Mouse (Mus musculus) embryonic facial prominence, embryonic 15.5 days (tissue): ENCODE measurements around the gene Hist1h2bk. TPM values are rescaled to one million over a fixed set of nuclear protein-coding genes. Genes with fewer than 3 reads are reported as not detected.
"Not testable (repeated sequence)": the region's sequence is repeated elsewhere in the genome, so short reads cannot be mapped to it uniquely, and the experiment has no call there.

Source experiments
- ATAC-seq: fragments of 200-750 bp; cut with Nextera tagmentation; 2 replicates; pipeline ENCODE4 v1.8.0; 2017; ENCODE audit warnings: low read depth, moderate TSS enrichment; ENCODE audit not compliant: insufficient number of reproducible peaks, low FRiP score, low TSS enrichment
- H3K27ac ChIP-seq: fragments of 300-500 bp; sonication (generic); replicated peaks from 2 replicates; pipeline ENCODE4 v1.5.1; 2015; ENCODE audit warnings: mild to moderate bottlenecking, inconsistent platforms
- H3K27me3 ChIP-seq: fragments of 300-500 bp; sonication (generic); 2 replicates; pipeline ENCODE4 v1.6.1; 2015; ENCODE audit warnings: inconsistent platforms
- H3K36me3 ChIP-seq: fragments of 300-500 bp; sonication (generic); 2 replicates; pipeline ENCODE4 v1.6.1; 2015; ENCODE audit warnings: mild to moderate bottlenecking, inconsistent platforms
- H3K4me1 ChIP-seq: fragments of 300-500 bp; sonication (generic); 2 replicates; pipeline ENCODE4 v1.6.1; 2015; ENCODE audit warnings: inconsistent platforms
- H3K4me2 ChIP-seq: fragments of 300-500 bp; sonication (generic); replicated peaks from 2 replicates; pipeline ENCODE4 v1.6.1; 2015; ENCODE audit warnings: mild to moderate bottlenecking, inconsistent platforms
- H3K4me3 ChIP-seq: fragments of 300-500 bp; sonication (generic); replicated peaks from 2 replicates; pipeline ENCODE4 v1.5.1; 2015; ENCODE audit warnings: mild to moderate bottlenecking, inconsistent platforms
- H3K9ac ChIP-seq: fragments of 300-500 bp; sonication (generic); 2 replicates; pipeline ENCODE4 v1.6.1; 2015; ENCODE audit warnings: inconsistent platforms
- H3K9me3 ChIP-seq: fragments of 300-500 bp; sonication (generic); replicated peaks from 2 replicates; pipeline ENCODE4 v1.6.1; 2016; ENCODE audit warnings: inconsistent platforms
- WGBS: fragments of 180-500 bp; shearing (Covaris S2); methylation state at CpG from one replicate; pipeline ENCODE4 v1.1.7; 2015; 5-methylcytosine and 5-hydroxymethylcytosine counted together
- microRNA-seq: library from miRNA; unstranded; fragments of <30 nt; microRNA quantifications from one replicate; pipeline ENCODE4, GENCODE M21; 2016; ENCODE audit warnings: borderline number of aligned reads
- polyA plus RNA-seq: library from polyadenylated mRNA; unstranded; fragments of >200 nt; fragmentation: Nextera tagmentation; extraction: Ambion mirVana; gene quantifications from 2 replicates; pipeline ENCODE4 v1.2.1, GENCODE M21; 2015

Hist1h2bk gene
- polyA plus RNA-seq, 1 experiment from 2014 or later: 4.0 TPM

GRCm38 (mm10) chr13:22053754-22054153, 18.1 kb downstream of the Hist1h2bk start:
- Histone ChIP-seq H3K27ac (no peak overlapping the region), H3K27me3 (no peaks in the 10 kb centered on the region), H3K9ac (no peak overlapping the region), H3K9me3 (no peaks in the 10 kb centered on the region), H3K4me2 (no peak overlapping the region), H3K4me1 (peaks cover 6% of the 10 kb centered on the region; the same call in 1 of the 2 replicates), H3K36me3 (no peaks in the 10 kb centered on the region), H3K4me3 (no peak overlapping the region)
- no peak for ATAC-seq
- 89% methylated on average over 1 of the region's 1 CpGs for WGBS

- H3K36me3 ChIP-seq: no peaks in the 10 kb centered on the region
- H3K4me2 ChIP-seq: no peak overlapping the region
- no peak overlapping the region for H3K4me3 ChIP-seq
- no peaks in the 10 kb centered on the region for H3K27me3 ChIP-seq
- WGBS: 70% methylated on average over 1 of the region's 1 CpGs
- H3K9ac ChIP-seq: no peak overlapping the region
- H3K4me1 ChIP-seq: no peaks in the 10 kb centered on the region
- ATAC-seq: no peak
- H3K27ac ChIP-seq: no peak overlapping the region
- H3K9me3 ChIP-seq: no peaks in the 10 kb centered on the region
Measured at GRCm38 (mm10) chr13:22061422-22061821, 25.8 kb downstream of the Hist1h2bk start.

GRCm38 (mm10) chr13:22063468-22063867, 27.8 kb downstream of the Hist1h2bk start:
- Histone ChIP-seq H3K4me2 (no peak overlapping the region), H3K36me3 (no peaks in the 10 kb centered on the region), H3K4me3 (no peak overlapping the region), H3K9me3 (no peaks in the 10 kb centered on the region), H3K27ac (no peak overlapping the region), H3K27me3 (no peaks in the 10 kb centered on the region), H3K4me1 (no peaks in the 10 kb centered on the region), H3K9ac (no peak overlapping the region)
- ATAC-seq: no peak
- 59% methylated on average over 1 of the region's 1 CpGs for WGBS

GRCm38 (mm10) chr13:22084140-22084539, 48.5 kb downstream of the Hist1h2bk start, which contains the start of gene Vmn1r188:
Gene Vmn1r188, plus strand, starts transcription at chr13:22084440.
- not testable (repeated sequence) for H3K4me2 ChIP-seq, H3K9ac ChIP-seq, ATAC-seq, H3K36me3 ChIP-seq, H3K4me1 ChIP-seq, H3K27me3 ChIP-seq, H3K9me3 ChIP-seq, H3K4me3 ChIP-seq, H3K27ac ChIP-seq
- 76% methylated on average over 1 of the region's 1 CpGs for WGBS

Small RNAs within 50 kb of the gene (microRNA-seq; reads per million reads assigned to microRNA genes)
- gene Gm26300 (not detected), gene Gm44390 (not detected), gene Gm44486 (not detected)

Other genes starting within 250 kb of the Hist1h2bk start
- gene Hist1h2an, start 248.7 kb upstream of the Hist1h2bk start, polyA plus RNA-seq: 2.5 and 10.7 TPM in 2 replicates
- gene Hist1h2bp, start 248.4 kb upstream of the Hist1h2bk start, polyA plus RNA-seq: 1.0 and 2.8 TPM in 2 replicates
- gene Hist1h2bq, start 225.7 kb upstream of the Hist1h2bk start, polyA plus RNA-seq: 12.0 and 14.0 TPM in 2 replicates
- not detected in 2 replicates for gene Hist1h2ao, start 225.4 kb upstream of the Hist1h2bk start, polyA plus RNA-seq
- gene Hist1h4m, start 224.1 kb upstream of the Hist1h2bk start, polyA plus RNA-seq: not detected in 2 replicates
- gene Hist1h4n, start 203.7 kb upstream of the Hist1h2bk start, polyA plus RNA-seq: 10.7 and 11.9 TPM in 2 replicates
- 2,761 and 2,921 TPM in 2 replicates for gene Hist1h2ap, start 202.4 kb upstream of the Hist1h2bk start, polyA plus RNA-seq
- 14.2 and 14.7 TPM in 2 replicates for gene Hist1h2br, start 202.1 kb upstream of the Hist1h2bk start, polyA plus RNA-seq
- gene Zfp184, start 90.8 kb upstream of the Hist1h2bk start, polyA plus RNA-seq: 7.7 and 9.0 TPM in 2 replicates
- gene Pom121l2, start 54.7 kb upstream of the Hist1h2bk start, polyA plus RNA-seq: 0.29 TPM in 2 replicates
- 1.2 and 1.8 TPM in 2 replicates for gene Prss16, start 26.1 kb upstream of the Hist1h2bk start, polyA plus RNA-seq
- gene Hist1h2ah, start 302 bp upstream of the Hist1h2bk start, polyA plus RNA-seq: 2.8 and 17.2 TPM in 2 replicates
- gene Hist1h4i, start 5.5 kb downstream of the Hist1h2bk start, polyA plus RNA-seq: 17.5 and 20.6 TPM in 2 replicates
- gene Hist1h2ag, start 7.1 kb downstream of the Hist1h2bk start, polyA plus RNA-seq: 33.6 and 33.8 TPM in 2 replicates
- 5.7 and 6.9 TPM in 2 replicates for gene Hist1h2bj, start 7.3 kb downstream of the Hist1h2bk start, polyA plus RNA-seq
- gene Vmn1r188, start 48.6 kb downstream of the Hist1h2bk start, polyA plus RNA-seq: not detected in 2 replicates
- not detected in 2 replicates for gene Vmn1r189, start 70.0 kb downstream of the Hist1h2bk start, polyA plus RNA-seq
- gene Vmn1r191, start 148.1 kb downstream of the Hist1h2bk start, polyA plus RNA-seq: not detected in 2 replicates
- gene Vmn1r192, start 155.3 kb downstream of the Hist1h2bk start, polyA plus RNA-seq: not detected in 2 replicates
- gene Vmn1r193, start 187.3 kb downstream of the Hist1h2bk start, polyA plus RNA-seq: not detected in 2 replicates
- not detected in 2 replicates for gene Vmn1r194, start 208.3 kb downstream of the Hist1h2bk start, polyA plus RNA-seq
- gene Vmn1r195, start 234.7 kb downstream of the Hist1h2bk start, polyA plus RNA-seq: not detected in 2 replicates